Mouse (Mus musculus): ENCODE data around the gene Stx18. TPM values are rescaled to one million over a fixed set of nuclear protein-coding genes. Genes with fewer than 3 reads are reported as not detected.
A peak's percentile ranks its signal among the peaks of the same experiment; 100 is the strongest.

The Stx18 gene
- 53.0 and 54.6 TPM in 2 replicates for polyA plus RNA-seq (2016; fragmentation: Nextera tagmentation; extraction: Ambion mirVana)

DNA sequence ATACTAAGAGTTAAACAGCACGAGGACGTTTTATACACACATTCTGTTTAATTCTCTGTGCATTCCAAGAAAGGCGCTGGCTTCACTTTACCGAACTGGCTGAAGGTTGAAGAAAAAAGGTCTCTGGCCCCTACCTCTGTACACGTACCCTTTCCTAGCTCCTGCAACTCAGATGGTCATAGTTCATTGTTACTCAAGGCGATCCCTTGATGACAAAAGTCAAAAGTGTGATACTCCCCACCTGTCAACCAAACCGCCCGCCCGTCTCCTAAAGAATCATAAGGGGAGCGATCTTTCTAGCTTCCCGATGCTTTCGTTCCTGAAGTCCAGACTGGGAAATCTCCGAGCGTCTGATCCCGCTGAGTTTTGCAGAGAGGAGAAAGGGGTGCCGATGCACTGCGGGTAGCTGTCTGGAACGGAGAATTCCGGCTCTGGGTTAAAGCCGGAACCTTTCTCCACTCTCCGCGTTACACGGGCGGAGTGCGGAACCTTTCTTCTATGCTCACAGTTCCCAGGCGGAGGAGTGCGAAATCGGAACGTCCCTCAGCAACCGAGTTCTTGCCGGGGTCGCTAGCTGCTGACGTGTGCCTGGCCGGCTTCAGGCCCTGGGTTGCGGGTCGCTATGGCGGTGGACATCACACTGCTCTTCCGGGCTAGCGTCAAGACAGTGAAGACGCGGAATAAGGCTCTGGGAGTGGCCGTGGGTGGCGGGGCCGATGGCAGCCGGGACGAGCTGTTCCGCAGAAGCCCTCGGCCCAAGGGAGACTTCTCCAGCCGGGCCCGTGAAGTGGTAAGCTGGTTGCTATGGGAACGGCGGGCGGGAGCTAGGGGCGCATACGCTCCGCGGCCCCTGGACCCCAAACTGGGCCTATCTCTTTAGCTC is at the start of gene Stx18:
Gene Stx18, plus strand, starts transcription at position 33 of the 883 bp plus-strand sequence.
- H3K4me3 ChIP-seq, result peak within 1 kb of the TSS; percentile 70
- H3K27me3 ChIP-seq, result no peaks in the 10 kb centered on the region
- H3K4me1 ChIP-seq, result peaks cover 16% of the 10 kb centered on the region; the same call in 1 of the 2 replicates
- H3K9me3 ChIP-seq, result no peaks in the 10 kb centered on the region
- H3K9ac ChIP-seq, result peak within 1 kb of the TSS; percentile 76
- ATAC-seq (ENCODE audit: insufficient number of reproducible peaks, insufficient read depth, low FRiP score, low TSS enrichment), result peak; percentile 92
- under 1% methylated on average over 57 of the region's 57 CpGs for WGBS
- peak within 1 kb of the TSS; percentile 78 for H3K27ac ChIP-seq
- peak within 1 kb of the TSS; percentile 84 for H3K4me2 ChIP-seq (replicated peaks)
- no peaks in the 10 kb centered on the region; the same call in 1 of the 2 replicates for H3K36me3 ChIP-seq

DNA sequence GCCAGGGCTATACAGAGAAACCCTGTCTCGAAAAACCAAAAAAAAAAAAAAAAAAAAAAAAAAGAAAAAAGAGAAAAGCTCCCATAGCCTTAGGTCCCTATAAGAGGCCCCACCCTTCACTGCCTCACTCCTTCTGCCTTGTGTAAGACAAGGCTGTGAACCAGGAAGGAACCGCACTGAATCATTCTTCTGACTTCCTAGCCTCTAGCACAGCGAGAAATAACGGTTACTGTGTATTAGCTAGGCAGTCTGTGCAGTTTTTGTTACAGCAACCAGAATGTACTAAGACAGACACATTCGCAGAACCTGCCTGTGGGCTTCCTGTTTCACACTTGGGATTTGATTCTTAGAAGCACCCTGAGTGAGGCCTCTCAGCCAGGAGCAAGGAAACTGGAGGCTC is 46.2 kb upstream of the Stx18 start:
- Histone ChIP-seq H3K9me3 (no peaks in the 10 kb centered on the region), H3K4me1 (no peaks in the 10 kb centered on the region), H3K27me3 (no peaks in the 10 kb centered on the region), H3K4me2 (replicated peaks) (no peak overlapping the region), H3K9ac (no peak overlapping the region), H3K27ac (no peak overlapping the region), H3K4me3 (no peak overlapping the region), H3K36me3 (no peaks in the 10 kb centered on the region)
- ATAC-seq (ENCODE audit: insufficient number of reproducible peaks, insufficient read depth, low FRiP score, low TSS enrichment), result no peak
- WGBS, result 76% methylated on average over 5 of the region's 5 CpGs

DNA sequence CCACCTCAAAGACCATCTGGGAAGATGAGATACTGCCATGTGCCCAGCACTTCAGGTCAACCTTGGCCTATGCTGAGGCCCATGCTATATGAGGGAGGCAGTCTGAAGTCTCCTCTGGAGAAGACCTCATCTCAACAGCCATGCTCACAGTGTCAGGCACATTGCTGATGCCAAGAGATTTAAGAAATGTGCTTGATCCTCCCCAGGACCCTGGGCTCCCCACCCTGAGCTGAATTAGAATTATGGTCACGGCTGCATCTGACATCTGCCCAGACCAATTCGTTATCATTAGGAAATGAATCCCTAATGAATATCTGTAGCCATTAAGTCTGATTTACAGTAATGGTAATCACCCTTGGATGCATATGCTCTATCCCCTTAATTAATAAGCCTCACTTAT is 39.7 kb upstream of the Stx18 start:
- H3K4me3 ChIP-seq, result no peak overlapping the region
- H3K27me3 ChIP-seq, result no peaks in the 10 kb centered on the region
- no peak overlapping the region for H3K4me2 ChIP-seq (replicated peaks)
- H3K36me3 ChIP-seq, result no peaks in the 10 kb centered on the region
- WGBS, result 84% methylated on average over 2 of the region's 2 CpGs
- H3K27ac ChIP-seq, result no peak overlapping the region
- ATAC-seq (ENCODE audit: insufficient number of reproducible peaks, insufficient read depth, low FRiP score, low TSS enrichment), result no peak
- no peaks in the 10 kb centered on the region for H3K9me3 ChIP-seq
- no peak overlapping the region for H3K9ac ChIP-seq
- H3K4me1 ChIP-seq, result no peaks in the 10 kb centered on the region

- Histone ChIP-seq H3K27me3 (no peaks in the 10 kb centered on the region), H3K9ac (no peak overlapping the region), H3K9me3 (no peaks in the 10 kb centered on the region), H3K4me2 (replicated peaks) (no peak overlapping the region), H3K36me3 (no peaks in the 10 kb centered on the region), H3K27ac (no peak overlapping the region), H3K4me3 (no peak overlapping the region), H3K4me1 (peaks cover 17% of the 10 kb centered on the region)
- 57% methylated on average over 4 of the region's 4 CpGs for WGBS
- ATAC-seq (ENCODE audit: insufficient number of reproducible peaks, insufficient read depth, low FRiP score, low TSS enrichment), result no peak
Measured at GRCm38 (mm10) chr5:38002573-38002972, 36.0 kb upstream of the Stx18 start.

DNA sequence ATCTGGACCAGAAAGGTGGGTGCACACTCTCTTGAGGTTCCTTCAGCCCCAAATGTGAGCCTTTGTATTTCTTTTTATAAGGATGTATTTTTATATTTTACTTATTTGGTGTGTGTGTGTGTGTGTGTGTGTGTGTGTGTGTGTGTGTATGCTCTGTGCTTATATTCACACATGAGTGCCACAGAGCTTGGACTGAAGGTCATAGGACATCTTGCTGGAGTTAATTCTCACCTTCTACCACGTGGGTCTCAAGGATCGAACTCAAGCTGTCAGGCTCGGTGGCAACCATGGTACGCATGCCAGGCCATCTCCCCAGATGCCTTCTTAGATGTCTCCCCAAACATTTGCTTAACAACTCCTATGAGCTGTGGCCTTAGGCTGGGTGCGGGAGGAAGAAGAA is 33.8 kb upstream of the Stx18 start:
- Histone ChIP-seq H3K36me3 (no peaks in the 10 kb centered on the region), H3K9ac (no peak overlapping the region), H3K4me3 (no peak overlapping the region), H3K9me3 (no peaks in the 10 kb centered on the region), H3K27me3 (no peaks in the 10 kb centered on the region), H3K27ac (no peak overlapping the region), H3K4me2 (replicated peaks) (no peak overlapping the region), H3K4me1 (peaks cover 17% of the 10 kb centered on the region)
- WGBS, result 86% methylated on average over 5 of the region's 5 CpGs
- no peak for ATAC-seq (ENCODE audit: insufficient number of reproducible peaks, insufficient read depth, low FRiP score, low TSS enrichment)

DNA sequence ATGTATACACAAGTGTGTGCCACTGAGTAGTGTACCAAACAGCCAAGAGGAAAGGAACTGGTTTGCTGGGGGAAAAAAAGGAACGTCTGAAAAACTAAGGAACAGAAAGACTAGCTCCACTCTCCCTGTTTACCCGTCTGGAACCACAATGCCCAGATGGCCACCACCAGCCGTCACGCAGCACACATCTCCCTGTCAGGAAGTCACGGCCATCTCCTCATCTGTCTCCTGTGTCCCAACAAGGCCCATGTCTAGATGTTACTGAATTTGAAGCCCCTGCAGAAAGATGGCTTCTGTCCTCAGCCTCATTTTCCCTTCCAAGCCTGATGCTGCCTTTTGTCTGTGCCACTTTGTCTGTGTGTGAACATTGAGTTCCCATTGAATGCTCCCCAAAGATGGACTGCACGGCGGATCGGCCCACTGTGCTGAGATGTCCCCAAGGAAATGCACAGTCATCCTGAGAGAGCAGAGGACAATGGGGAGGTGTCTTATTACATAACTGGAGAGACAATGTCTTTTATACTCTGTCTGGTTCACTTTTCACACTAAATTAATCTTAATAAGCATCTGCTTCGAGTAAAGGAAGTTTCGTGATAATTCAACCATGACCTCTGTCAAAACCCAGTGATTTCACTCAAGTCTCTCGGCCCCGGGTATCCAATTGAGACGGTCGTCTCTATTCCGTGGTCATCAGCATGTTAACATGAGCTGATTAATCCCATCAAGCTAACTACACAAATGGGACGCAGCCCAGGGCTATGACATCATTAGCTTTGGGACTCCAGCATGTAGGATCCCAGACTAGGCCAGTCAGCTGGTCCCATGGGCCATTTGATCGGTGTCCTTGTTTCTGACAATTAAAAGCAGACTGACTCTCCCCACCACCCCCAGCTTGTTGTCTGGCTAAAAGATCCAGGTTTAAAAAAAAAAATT is 31.9 kb upstream of the Stx18 start:
- 0 out of 2 replicates have a peak, but pooled peaks have one; percentile 49 for ATAC-seq (ENCODE audit: insufficient number of reproducible peaks, insufficient read depth, low FRiP score, low TSS enrichment)

DNA sequence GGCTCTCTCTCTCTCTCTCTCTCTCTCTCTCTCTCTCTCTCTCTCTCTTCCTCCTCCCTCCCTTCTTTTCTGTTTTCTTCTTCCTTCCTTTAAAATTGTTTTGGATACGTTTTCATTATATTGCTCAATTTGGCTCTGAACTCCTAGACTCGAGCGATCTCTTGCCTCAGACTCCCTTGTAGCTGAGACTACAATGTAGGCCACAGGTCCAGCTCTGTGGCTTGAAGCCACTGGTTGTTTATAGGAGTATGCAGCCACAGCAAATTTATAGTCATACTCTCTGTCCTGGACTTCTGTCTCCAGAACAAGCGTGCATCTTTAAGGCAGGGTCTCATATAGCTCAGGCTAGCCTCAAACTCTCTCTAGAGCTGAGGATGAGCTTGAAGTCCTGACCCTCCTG is 29.5 kb upstream of the Stx18 start:
- no peaks in the 10 kb centered on the region for H3K36me3 ChIP-seq
- no peaks in the 10 kb centered on the region for H3K27me3 ChIP-seq
- no peak overlapping the region for H3K27ac ChIP-seq
- no peak overlapping the region for H3K9ac ChIP-seq
- ATAC-seq (ENCODE audit: insufficient number of reproducible peaks, insufficient read depth, low FRiP score, low TSS enrichment), result no peak
- no peak overlapping the region for H3K4me3 ChIP-seq
- H3K4me1 ChIP-seq, result peaks cover 20% of the 10 kb centered on the region
- H3K9me3 ChIP-seq, result no peaks in the 10 kb centered on the region
- no peak overlapping the region for H3K4me2 ChIP-seq (replicated peaks)
- WGBS, result 85% methylated on average over 4 of the region's 4 CpGs

More for the DNA sequence above, 31.9 kb upstream of the Stx18 start:
- Histone ChIP-seq H3K27me3 (no peaks in the 10 kb centered on the region), H3K36me3 (no peaks in the 10 kb centered on the region), H3K27ac (no peak overlapping the region; the same call in 1 of the 2 replicates), H3K4me2 (replicated peaks) (no peak overlapping the region), H3K4me3 (no peak overlapping the region), H3K4me1 (peaks cover 17% of the 10 kb centered on the region), H3K9me3 (no peaks in the 10 kb centered on the region), H3K9ac (no peak overlapping the region)
- WGBS, result 31% methylated on average over 17 of the region's 17 CpGs

DNA sequence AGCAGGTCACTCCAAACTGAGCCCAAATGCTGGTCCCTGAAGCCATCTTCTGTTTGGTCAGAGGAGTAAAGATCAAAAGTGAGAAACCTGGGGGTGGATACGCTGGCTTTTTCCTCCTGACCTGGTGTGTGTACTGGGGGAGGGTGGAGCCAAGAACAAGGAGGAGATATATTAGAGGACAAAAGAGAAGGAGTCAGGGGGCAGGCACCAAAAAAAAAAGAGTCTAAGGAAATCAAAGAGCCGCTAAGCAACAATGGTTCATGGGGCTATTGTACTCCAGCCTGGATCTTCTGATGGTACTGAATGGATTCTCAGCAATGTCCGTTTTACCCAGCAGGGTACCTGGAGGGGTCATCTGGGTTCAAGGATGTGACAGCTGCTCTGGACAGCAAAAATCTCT is 23.6 kb upstream of the Stx18 start:
- no peaks in the 10 kb centered on the region for H3K27me3 ChIP-seq
- H3K36me3 ChIP-seq, result no peaks in the 10 kb centered on the region
- H3K4me3 ChIP-seq, result no peak overlapping the region
- H3K4me1 ChIP-seq, result 0 out of 2 replicates have a peak, but pooled peaks cover 3% of the 10 kb centered on the region
- ATAC-seq (ENCODE audit: insufficient number of reproducible peaks, insufficient read depth, low FRiP score, low TSS enrichment), result no peak
- H3K4me2 ChIP-seq (replicated peaks), result no peak overlapping the region
- no peak overlapping the region for H3K9ac ChIP-seq
- no peaks in the 10 kb centered on the region for H3K9me3 ChIP-seq
- WGBS, result 69% methylated on average over 3 of the region's 3 CpGs
- H3K27ac ChIP-seq, result no peak overlapping the region

- Histone ChIP-seq H3K4me2 (replicated peaks) (no peak overlapping the region), H3K4me1 (0 out of 2 replicates have a peak, but pooled peaks cover under 1% of the 10 kb centered on the region), H3K36me3 (no peaks in the 10 kb centered on the region), H3K9me3 (no peaks in the 10 kb centered on the region), H3K27ac (no peak overlapping the region), H3K9ac (no peak overlapping the region), H3K27me3 (no peaks in the 10 kb centered on the region), H3K4me3 (no peak overlapping the region)
- no peak for ATAC-seq (ENCODE audit: insufficient number of reproducible peaks, insufficient read depth, low FRiP score, low TSS enrichment)
- WGBS, result 83% methylated on average over 3 of the region's 3 CpGs
Measured at GRCm38 (mm10) chr5:38016945-38017344, 21.6 kb upstream of the Stx18 start.

DNA sequence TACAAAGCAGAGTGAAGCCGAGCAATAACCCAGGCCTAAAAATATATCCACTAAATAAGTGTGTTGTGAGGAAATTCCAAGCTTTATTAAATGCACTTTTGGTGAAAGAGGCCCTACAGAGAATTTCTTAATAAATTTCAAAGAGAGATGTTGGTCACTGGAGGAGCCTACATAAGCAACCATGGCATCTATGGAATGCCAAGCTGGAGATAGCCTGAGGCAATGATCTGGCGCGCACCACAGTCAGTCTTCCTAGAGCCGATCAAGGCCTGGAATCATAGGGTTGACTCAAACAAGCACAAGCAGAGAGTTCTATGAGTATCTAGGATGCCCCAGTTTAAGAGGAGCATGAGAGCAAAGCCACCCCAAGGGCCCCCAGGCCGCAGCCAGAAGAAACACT is 10.9 kb upstream of the Stx18 start:
- H3K9ac ChIP-seq, result no peak overlapping the region
- no peaks in the 10 kb centered on the region; the same call in 1 of the 2 replicates for H3K4me1 ChIP-seq
- H3K27me3 ChIP-seq, result no peaks in the 10 kb centered on the region
- H3K27ac ChIP-seq, result no peak overlapping the region
- WGBS, result 53% methylated on average over 5 of the region's 5 CpGs
- H3K9me3 ChIP-seq, result no peaks in the 10 kb centered on the region
- H3K4me3 ChIP-seq, result no peak overlapping the region
- no peak for ATAC-seq (ENCODE audit: insufficient number of reproducible peaks, insufficient read depth, low FRiP score, low TSS enrichment)
- H3K4me2 ChIP-seq (replicated peaks), result no peak overlapping the region
- no peaks in the 10 kb centered on the region for H3K36me3 ChIP-seq

GRCm38 (mm10) chr5:38038274-38038673 is 268 bp upstream of the Stx18 start:
- Histone ChIP-seq H3K27ac (peak overlapping the region; percentile 78; the same call in 1 of the 2 replicates), H3K36me3 (no peaks in the 10 kb centered on the region), H3K4me1 (peaks cover 16% of the 10 kb centered on the region; the same call in 1 of the 2 replicates), H3K9me3 (no peaks in the 10 kb centered on the region), H3K27me3 (no peaks in the 10 kb centered on the region), H3K4me3 (peak overlapping the region; percentile 70), H3K9ac (peak overlapping the region; percentile 76), H3K4me2 (replicated peaks) (peak overlapping the region; percentile 84)
- 20% methylated on average over 9 of the region's 9 CpGs for WGBS
- ATAC-seq (ENCODE audit: insufficient number of reproducible peaks, insufficient read depth, low FRiP score, low TSS enrichment), result no peak
